Mouse (Mus musculus) embryonic facial prominence, embryonic 12.5 days (tissue): ENCODE results near the gene Sppl3. TPM values are rescaled to one million over a fixed set of nuclear protein-coding genes. Genes with fewer than 3 reads are reported as not detected.

Experiments used
- ATAC-seq: fragments of 200-750 bp; cut with Nextera tagmentation; 2 replicates; pipeline ENCODE4 v1.8.0; 2017; ENCODE audit not compliant: insufficient number of reproducible peaks, insufficient read depth, low FRiP score, low TSS enrichment
- H3K27ac ChIP-seq: fragments of 300-500 bp; sonication (generic); 2 replicates; pipeline ENCODE4 v1.5.1; 2016; ENCODE audit warnings: mild to moderate bottlenecking
- H3K27me3 ChIP-seq: fragments of 300-500 bp; sonication (generic); 2 replicates; pipeline ENCODE4 v1.6.1; 2016; ENCODE audit warnings: mild to moderate bottlenecking, moderate library complexity
- H3K36me3 ChIP-seq: fragments of 300-500 bp; sonication (generic); 2 replicates; pipeline ENCODE4 v1.6.1; 2016; ENCODE audit warnings: mild to moderate bottlenecking
- H3K4me1 ChIP-seq: fragments of 300-500 bp; sonication (generic); 2 replicates; pipeline ENCODE4 v1.6.1; 2016
- H3K4me2 ChIP-seq: fragments of 300-500 bp; sonication (generic); replicated peaks from 2 replicates; pipeline ENCODE4 v1.6.1; 2016; ENCODE audit warnings: mild to moderate bottlenecking, moderate library complexity
- H3K4me3 ChIP-seq: fragments of 300-500 bp; sonication (generic); 2 replicates; pipeline ENCODE4 v1.5.1; 2016; ENCODE audit warnings: mild to moderate bottlenecking
- H3K9ac ChIP-seq: fragments of 300-500 bp; sonication (generic); 2 replicates; pipeline ENCODE4 v1.6.1; 2016; ENCODE audit warnings: mild to moderate bottlenecking, moderate library complexity
- H3K9me3 ChIP-seq: fragments of 300-500 bp; sonication (generic); 2 replicates; pipeline ENCODE4 v1.6.1; 2016; ENCODE audit warnings: mild to moderate bottlenecking, moderate library complexity
- WGBS: fragments of 180-500 bp; shearing (Covaris S2); methylation state at CpG from one replicate; pipeline ENCODE4 v1.1.7; 2016; 5-methylcytosine and 5-hydroxymethylcytosine counted together
- polyA plus RNA-seq: library from polyadenylated mRNA; unstranded; fragments of >200 nt; fragmentation: Nextera tagmentation; extraction: Ambion mirVana; gene quantifications from 2 replicates; pipeline ENCODE4 v1.2.1, GENCODE M21; 2016

Sppl3 gene
- polyA plus RNA-seq, 1 experiment from 2014 or later = 19.9 TPM

DNA sequence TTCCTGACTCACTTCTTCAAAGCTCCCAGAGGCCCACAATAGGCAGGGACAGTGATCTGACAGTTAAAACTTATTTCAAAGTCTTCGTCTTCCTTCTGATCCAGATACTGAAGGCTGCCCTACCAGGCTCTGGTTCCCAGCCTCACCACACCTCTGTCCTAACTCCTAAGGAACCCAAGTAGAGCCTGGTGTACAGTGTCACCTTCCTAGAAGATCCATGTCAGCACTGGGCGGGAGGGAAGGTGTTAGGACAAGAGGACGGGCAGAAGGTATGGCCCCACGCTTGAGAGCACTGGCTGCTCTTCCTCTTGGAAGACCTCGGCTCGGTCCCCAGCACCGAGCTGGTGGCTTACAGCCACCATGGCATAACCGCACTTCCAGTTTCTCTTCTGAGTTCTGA lies 137.4 kb downstream of the Sppl3 start:
- Histone ChIP-seq H3K27me3 (no peaks in the 10 kb centered on the region), H3K4me3 (no peak overlapping the region), H3K9ac (no peak overlapping the region), H3K27ac (no peak overlapping the region), H3K9me3 (no peaks in the 10 kb centered on the region), H3K36me3 (peaks cover 71% of the 10 kb centered on the region), H3K4me2 (no peak overlapping the region), H3K4me1 (peaks cover 14% of the 10 kb centered on the region)
- ATAC-seq = no peak
- 96% methylated on average over 8 of the region's 8 CpGs for WGBS

Other genes with a start within 250 kb of the Sppl3 start
- 60.5 and 63.9 TPM in 2 replicates for gene Ankrd13a, start 236.5 kb upstream of the Sppl3 start, polyA plus RNA-seq
- 48.2 and 52.6 TPM in 2 replicates for gene Git2, start 235.6 kb upstream of the Sppl3 start, polyA plus RNA-seq
- 109 and 113 TPM in 2 replicates for gene 1500011B03Rik, start 187.7 kb upstream of the Sppl3 start, polyA plus RNA-seq
- not detected in 2 replicates for gene 4930519G04Rik, start 157.5 kb upstream of the Sppl3 start, polyA plus RNA-seq
- gene Gm9936, start 152.5 kb upstream of the Sppl3 start, polyA plus RNA-seq = 0.28 and 0.39 TPM in 2 replicates
- gene Oasl2, start 114.2 kb upstream of the Sppl3 start, polyA plus RNA-seq = 2.4 and 4.2 TPM in 2 replicates
- gene Oasl1, start 87.9 kb upstream of the Sppl3 start, polyA plus RNA-seq = 0.38 and 0.65 TPM in 2 replicates
- gene 2210016L21Rik, start 69.0 kb upstream of the Sppl3 start, polyA plus RNA-seq = 65.4 and 73.8 TPM in 2 replicates
- gene Hnf1a, start 40.0 kb upstream of the Sppl3 start, polyA plus RNA-seq = 0.05 TPM in 1 of 2 replicates, not detected in the other
- gene Gm10401, start 87.2 kb downstream of the Sppl3 start, polyA plus RNA-seq = 31.3 and 34.4 TPM in 2 replicates
- gene Acads, start 108.2 kb downstream of the Sppl3 start, polyA plus RNA-seq = 52.4 and 52.8 TPM in 2 replicates
- 56.0 and 56.3 TPM in 2 replicates for gene Unc119b, start 123.8 kb downstream of the Sppl3 start, polyA plus RNA-seq
- gene Mlec, start 147.0 kb downstream of the Sppl3 start, polyA plus RNA-seq = 82.1 and 86.6 TPM in 2 replicates
- 2.6 and 4.7 TPM in 2 replicates for gene Cabp1, start 183.2 kb downstream of the Sppl3 start, polyA plus RNA-seq
- gene Pop5, start 224.7 kb downstream of the Sppl3 start, polyA plus RNA-seq = 82.1 and 93.4 TPM in 2 replicates